Mouse (Mus musculus) heart, adult 8-10 months (tissue): ENCODE data around the gene Itih5. TPM values are rescaled to one million over a fixed set of nuclear protein-coding genes. Genes with fewer than 3 reads are reported as not detected.

Experiments
- DNase-seq: peaks from one replicate; pipeline ENCODE4 v3.0.0; 2022; ENCODE audit warnings: low spot score
- total RNA-seq, 4 experiments: library from RNA; stranded (reverse); gene quantifications; 2 replicates each; pipeline ENCODE4 v1.2.4; 2022

The Itih5 gene
- total RNA-seq, 4 experiments from 2014 or later: 2.7 to 5.7 (median 4.1) TPM

GRCm38 (mm10) chr2:10168016-10168415 lies 14.6 kb downstream of the Itih5 start:
- DNase-seq: no peak

GRCm38 (mm10) chr2:10169991-10170390 lies 16.6 kb downstream of the Itih5 start:
- DNase-seq: no peak

GRCm38 (mm10) chr2:10193553-10193952 lies 40.2 kb downstream of the Itih5 start:
- DNase-seq: no peak

GRCm38 (mm10) chr2:10195162-10195561 lies 41.8 kb downstream of the Itih5 start:
- no peak for DNase-seq

- DNase-seq: no peak
Measured at GRCm38 (mm10) chr2:10199326-10199725, 46.0 kb downstream of the Itih5 start.

- DNase-seq: no peak
Measured at GRCm38 (mm10) chr2:10200736-10201285, 47.4 kb downstream of the Itih5 start.

- no peak for DNase-seq
Measured at GRCm38 (mm10) chr2:10204301-10204700, 50.9 kb downstream of the Itih5 start.

- no peak for DNase-seq
Measured at GRCm38 (mm10) chr2:10213468-10213867, 60.1 kb downstream of the Itih5 start.

GRCm38 (mm10) chr2:10215876-10216565 lies 62.6 kb downstream of the Itih5 start:
- no peak for DNase-seq

- peak; percentile 36 for DNase-seq
Measured at GRCm38 (mm10) chr2:10216566-10217247, 63.3 kb downstream of the Itih5 start.

- no peak for DNase-seq
Measured at GRCm38 (mm10) chr2:10221862-10222261, 68.5 kb downstream of the Itih5 start.

GRCm38 (mm10) chr2:10226907-10227306 lies 73.5 kb downstream of the Itih5 start:
- no peak for DNase-seq

- peak; percentile 46 for DNase-seq
Measured at GRCm38 (mm10) chr2:10231971-10232370, 78.6 kb downstream of the Itih5 start.

GRCm38 (mm10) chr2:10236554-10236953 lies 83.2 kb downstream of the Itih5 start:
- no peak for DNase-seq

- DNase-seq: no peak
Measured at GRCm38 (mm10) chr2:10242970-10243369, 89.6 kb downstream of the Itih5 start.

- peak; percentile 56 for DNase-seq
Measured at GRCm38 (mm10) chr2:10250441-10250840, 97.1 kb downstream of the Itih5 start.

- no peak for DNase-seq
Measured at GRCm38 (mm10) chr2:10250926-10251325, 97.6 kb downstream of the Itih5 start.

- DNase-seq: no peak
Measured at GRCm38 (mm10) chr2:10251466-10251865, 98.1 kb downstream of the Itih5 start.

- DNase-seq: no peak
Measured at GRCm38 (mm10) chr2:10252016-10252415, 98.6 kb downstream of the Itih5 start.

- no peak for DNase-seq
Measured at GRCm38 (mm10) chr2:10253351-10253750, 100.0 kb downstream of the Itih5 start.

- no peak for DNase-seq
Measured at GRCm38 (mm10) chr2:10256949-10257348, 103.6 kb downstream of the Itih5 start.

GRCm38 (mm10) chr2:10258312-10258711 lies 104.9 kb downstream of the Itih5 start:
- no peak for DNase-seq

- DNase-seq: no peak
Measured at GRCm38 (mm10) chr2:10260109-10260508, 106.7 kb downstream of the Itih5 start.
